Mouse (Mus musculus) ES-E14 (cell line): Measurements from ENCODE around the gene Kcnj1.

Source experiments
- CHD2 ChIP-seq: IDR thresholded peaks from 2 replicates; pipeline ENCODE4 v1.6.1; 2014; ENCODE audit warnings: mild to moderate bottlenecking, low read depth, low read length, inconsistent platforms
- HCFC1 ChIP-seq: IDR thresholded peaks from 2 replicates; pipeline ENCODE4 v1.6.1; 2012; ENCODE audit warnings: low read length, inconsistent platforms, borderline replicate concordance; ENCODE audit not compliant: insufficient read depth
- MAFK ChIP-seq: IDR thresholded peaks from 2 replicates; pipeline ENCODE4 v1.6.1; 2014; ENCODE audit warnings: mild to moderate bottlenecking, low read depth, low read length, inconsistent platforms; ENCODE audit not compliant: insufficient read depth
- ZC3H11A ChIP-seq: IDR thresholded peaks from 2 replicates; pipeline ENCODE4 v1.6.1; 2012; ENCODE audit warnings: low read depth, mild to moderate bottlenecking, inconsistent platforms, low read length, borderline replicate concordance
- ZNF384 ChIP-seq: IDR thresholded peaks from 2 replicates; pipeline ENCODE4 v1.6.1; 2012; ENCODE audit warnings: low read depth, low read length, inconsistent platforms

DNA sequence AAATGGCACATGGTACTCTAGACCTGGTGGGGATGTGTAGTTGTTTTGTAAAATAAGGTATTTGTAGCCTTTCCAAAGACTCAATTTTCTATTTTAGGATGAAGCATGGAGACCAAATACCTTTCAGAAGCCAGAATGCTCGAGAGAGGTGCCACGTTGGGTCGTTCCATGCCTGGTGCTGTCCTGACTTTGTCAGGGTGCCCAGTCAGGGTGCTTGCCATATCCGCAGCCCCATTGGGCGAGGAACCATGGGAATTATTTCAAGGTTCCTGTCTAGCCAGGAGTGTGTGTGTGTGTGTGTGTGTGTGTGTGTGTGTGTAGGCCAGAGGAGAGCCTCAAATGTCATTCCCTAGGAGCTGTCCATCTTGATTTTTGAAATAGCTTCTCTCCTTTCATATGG is 38.4 kb downstream of the Kcnj1 start:
- TF ChIP-seq MAFK (no peak), HCFC1 (no peak), ZC3H11A (no peak), ZNF384 (no peak), CHD2 (no peak)
